Comparison of ENCODE assay signal across 8 mouse cellular contexts in genomic region chr14:25769626-25770306, GRCm38 (mm10). TPM values are rescaled to one million over a fixed set of nuclear protein-coding genes. Genes with fewer than 3 reads are reported as not detected.
DNase-seq lines count a peak whose midpoint lies in the region; ATAC-seq and TF ChIP-seq lines count a peak whose summit lies in the region.

No protein-coding gene starts in this region.

- intact Hi-C loops in heart, postnatal 10 days (cut with DNase I), result loop anchor here (2.0 kb wide), 2 partner anchors 31 to 61 kb away; no protein-coding TSS in a partner anchor

- H3K27me3 ChIP-seq in heart, embryonic 13.5 days (replicated peaks), result no peaks in the 10 kb centered on the region
- 0 out of 2 replicates have a peak, but pooled peaks cover 6% of the 10 kb centered on the region for H3K27me3 ChIP-seq in midbrain, embryonic 15.5 days (replicated peaks)
- H3K27me3 ChIP-seq in kidney, adult 2 months (replicated peaks; ENCODE audit: control insufficient read depth, insufficient read depth, low read length), result no peaks in the 10 kb centered on the region

- ATAC-seq in heart, embryonic 13.5 days (ENCODE audit: extremely low read depth, insufficient number of reproducible peaks, low FRiP score, low TSS enrichment), result no peak
- ATAC-seq in midbrain, embryonic 15.5 days (replicated peaks), result no peak

- DNase-seq in heart, postnatal 10 days, result no peak
- DNase-seq in forelimb bud, embryonic 11.5 days (ENCODE audit: low read depth, low spot score), result peak; percentile 72
- DNase-seq in right cerebral cortex, postnatal 25 days, result no peak
- no peak for DNase-seq in kidney, adult 2 months
- DNase-seq in left cerebral cortex, adult 18-20 months (ENCODE audit: low spot score in 2 of 2), result no peak

- peak overlapping the region; percentile 93 for H3K4me2 ChIP-seq in heart, embryonic 13.5 days
- H3K4me2 ChIP-seq in midbrain, embryonic 15.5 days, result peak overlapping the region; percentile 88

- H3K9me3 ChIP-seq in heart, embryonic 13.5 days, result no peaks in the 10 kb centered on the region
- H3K9me3 ChIP-seq in midbrain, embryonic 15.5 days, result no peaks in the 10 kb centered on the region

- no peak for TF ChIP-seq POLR2A in kidney, adult 2 months (IDR thresholded peaks at IDR 0.05; ENCODE audit: low read depth, low read length)

- peaks cover 57% of the 10 kb centered on the region for H3K4me1 ChIP-seq in heart, embryonic 13.5 days
- H3K4me1 ChIP-seq in brown adipose tissue, adult 24 weeks (ENCODE audit: control insufficient read depth, insufficient read depth, insufficient read length, low read length), result peaks cover 17% of the 10 kb centered on the region
- peaks cover 25% of the 10 kb centered on the region for H3K4me1 ChIP-seq in midbrain, embryonic 15.5 days
- no peaks in the 10 kb centered on the region for H3K4me1 ChIP-seq in kidney, adult 2 months (ENCODE audit: control insufficient read depth, insufficient read depth, low read length)

- peak overlapping the region; percentile 65; the same call in 1 of the 2 replicates for H3K9ac ChIP-seq in heart, embryonic 13.5 days
- no peak overlapping the region for H3K9ac ChIP-seq in midbrain, embryonic 15.5 days

- no peak for TF ChIP-seq CTCF in kidney, adult 2 months (conservative IDR thresholded peaks at IDR 0.05; ENCODE audit: insufficient read depth, insufficient read length, low read depth, low read length)

- peak overlapping the region; percentile 90; the same call in 1 of the 2 replicates for H3K4me3 ChIP-seq in heart, embryonic 13.5 days
- H3K4me3 ChIP-seq in brown adipose tissue, adult 24 weeks (ENCODE audit: insufficient read depth, low read depth, low read length), result 0 out of 2 replicates have a peak overlapping the region, but pooled peaks have one; percentile 99
- no peak overlapping the region for H3K4me3 ChIP-seq in midbrain, embryonic 15.5 days
- H3K4me3 ChIP-seq in kidney, adult 2 months (ENCODE audit: insufficient read depth, low read depth, low read length), result no peak overlapping the region

- peak overlapping the region; percentile 94 for H3K27ac ChIP-seq in heart, embryonic 13.5 days (replicated peaks)
- peak overlapping the region; percentile 66 for H3K27ac ChIP-seq in brown adipose tissue, adult 24 weeks (replicated peaks; ENCODE audit: low read depth, low read length)
- H3K27ac ChIP-seq in midbrain, embryonic 15.5 days, result no peak overlapping the region
- no peak overlapping the region for H3K27ac ChIP-seq in kidney, adult 2 months (ENCODE audit: insufficient read depth, low read depth, low read length)

- 23% methylated on average over 8 of the region's 8 CpGs for WGBS in heart, embryonic 13.5 days
- 23% methylated on average over 8 of the region's 8 CpGs for WGBS in midbrain, embryonic 15.5 days
- 61% methylated on average over 8 of the region's 8 CpGs for WGBS in kidney, adult 2 months

- no peaks in the 10 kb centered on the region for H3K36me3 ChIP-seq in heart, embryonic 13.5 days
- no peaks in the 10 kb centered on the region for H3K36me3 ChIP-seq in midbrain, embryonic 15.5 days (replicated peaks)
- no peaks in the 10 kb centered on the region for H3K36me3 ChIP-seq in kidney, adult 2 months (ENCODE audit: control insufficient read depth, insufficient read depth, low read length)

RNA-seq across cellular contexts. Expression of gene Zcchc24, which starts 0.9 kb away (rescaled TPM):
- 20.8 and 22.6 TPM in 2 replicates for polyA plus RNA-seq in heart, embryonic 13.5 days (2015; fragmentation: Nextera tagmentation; extraction: Ambion mirVana)
- total RNA-seq in heart, postnatal 10 days (2021), result 10 to 100 TPM; 51.8 to 60.1 TPM
- 29.0 and 42.1 TPM in 2 replicates for polyA plus RNA-seq in brown adipose tissue, adult 24 weeks (2012; ENCODE audit: insufficient read depth, insufficient read length, missing spikeins)
- polyA plus RNA-seq in midbrain, embryonic 15.5 days (2015; fragmentation: Nextera tagmentation; extraction: Ambion mirVana), result 12.3 and 14.2 TPM in 2 replicates
- 12.4 TPM in 2 replicates for polyA plus RNA-seq in kidney, adult 2 months (2012; rRNA removed)
- 10 to 100 TPM; 47.4 to 47.7 TPM for total RNA-seq in left cerebral cortex, adult 18-20 months (2021)

Comparison
In these comparisons a context has a peak if more than half of its experiments do, and no peak if none do; other contexts are left out.
1. H3K27ac ChIP-seq: peak in heart, embryonic 13.5 days (single experiment) and brown adipose tissue, adult 24 weeks (single experiment); none in midbrain, embryonic 15.5 days (single experiment) and kidney, adult 2 months (single experiment).
2. H3K4me3 ChIP-seq: peak in heart, embryonic 13.5 days (single experiment) and brown adipose tissue, adult 24 weeks (single experiment); none in midbrain, embryonic 15.5 days (single experiment) and kidney, adult 2 months (single experiment).